Mouse (Mus musculus): ENCODE data around the gene Cryzl2. TPM values are rescaled to one million over a fixed set of nuclear protein-coding genes. Genes with fewer than 3 reads are reported as not detected.

Gene Cryzl2
- polyA plus RNA-seq (2017; shearing (Covaris generic)) = 1 to 10 TPM; 3.9 to 5.5 TPM

- ATAC-seq = peak; percentile 90
Observed at GRCm38 (mm10) chr1:157458421-157459208, at the start of gene Cryzl2. TSS of gene Cryzl2 (plus strand) at chr1:157458577.

GRCm38 (mm10) chr1:157409648-157410047 lies 48.7 kb upstream of the Cryzl2 start:
- ATAC-seq = no peak

- ATAC-seq = no peak
Observed at GRCm38 (mm10) chr1:157410937-157411336, 47.4 kb upstream of the Cryzl2 start.

GRCm38 (mm10) chr1:157411341-157411710 lies 47.1 kb upstream of the Cryzl2 start:
- ATAC-seq = no peak

GRCm38 (mm10) chr1:157411711-157412380 lies 46.5 kb upstream of the Cryzl2 start:
- peak; percentile 10 for ATAC-seq

- peak; percentile 89 for ATAC-seq
Observed at GRCm38 (mm10) chr1:157412454-157413369, 45.7 kb upstream of the Cryzl2 start, which contains the start of gene Rasal2. TSS of gene Rasal2 (minus strand) at chr1:157412595.

- ATAC-seq = no peak
Observed at GRCm38 (mm10) chr1:157415771-157416170, 42.6 kb upstream of the Cryzl2 start.

GRCm38 (mm10) chr1:157416628-157417027 lies 41.7 kb upstream of the Cryzl2 start:
- no peak for ATAC-seq

GRCm38 (mm10) chr1:157417414-157417813 lies 41.0 kb upstream of the Cryzl2 start:
- ATAC-seq = no peak

GRCm38 (mm10) chr1:157417861-157418260 lies 40.5 kb upstream of the Cryzl2 start:
- no peak for ATAC-seq

GRCm38 (mm10) chr1:157425741-157426427 lies 32.5 kb upstream of the Cryzl2 start:
- no peak for ATAC-seq

- no peak for ATAC-seq
Observed at GRCm38 (mm10) chr1:157426933-157427332, 31.4 kb upstream of the Cryzl2 start.

GRCm38 (mm10) chr1:157427604-157428003 lies 30.8 kb upstream of the Cryzl2 start:
- ATAC-seq = no peak

GRCm38 (mm10) chr1:157428366-157428765 lies 30.0 kb upstream of the Cryzl2 start:
- ATAC-seq = no peak

- ATAC-seq = no peak
Observed at GRCm38 (mm10) chr1:157433316-157433715, 25.1 kb upstream of the Cryzl2 start.

- no peak for ATAC-seq
Observed at GRCm38 (mm10) chr1:157434404-157434803, 24.0 kb upstream of the Cryzl2 start.

GRCm38 (mm10) chr1:157435926-157436325 lies 22.5 kb upstream of the Cryzl2 start:
- ATAC-seq = no peak

GRCm38 (mm10) chr1:157438290-157438689 lies 20.1 kb upstream of the Cryzl2 start:
- ATAC-seq = no peak

GRCm38 (mm10) chr1:157439101-157439500 lies 19.3 kb upstream of the Cryzl2 start:
- no peak for ATAC-seq

- no peak for ATAC-seq
Observed at GRCm38 (mm10) chr1:157439973-157440641, 18.3 kb upstream of the Cryzl2 start.

- ATAC-seq = no peak
Observed at GRCm38 (mm10) chr1:157443026-157443722, 15.2 kb upstream of the Cryzl2 start.

Data from activated CD4-positive, CD25-positive, alpha-beta regulatory T cell, adult 4 months (primary cell).